Mouse (Mus musculus) limb, embryonic 15.5 days (tissue): ENCODE measurements around the gene Gpr157. TPM values are rescaled to one million over a fixed set of nuclear protein-coding genes. Genes with fewer than 3 reads are reported as not detected.

Experiments
- microRNA counts: library from miRNA; unstranded; fragments of <30 nt; microRNA quantifications from one replicate; lab custom pipeline; 2016
- microRNA-seq: library from miRNA; unstranded; fragments of <30 nt; microRNA quantifications from one replicate; pipeline ENCODE4, GENCODE M21; 2016
- polyA plus RNA-seq: library from polyadenylated mRNA; unstranded; fragments of >200 nt; fragmentation: Nextera tagmentation; extraction: Ambion mirVana; gene quantifications from 2 replicates; pipeline ENCODE4 v1.2.1, GENCODE M21; 2015

The Gpr157 gene
- polyA plus RNA-seq, 1 experiment from 2014 or later = 1.4 TPM

MicroRNAs within 50 kb of the gene (microRNA counts, 519-probe panel; counts per million panel counts)
- 2,472 counts per million, percentile 50 among the panel's probes with 10 or more counts for microRNA mmu-miR-34a (lab: Ali Mortazavi, UCI)

Small RNA genes within 50 kb of the gene (microRNA-seq; reads per million reads assigned to microRNA genes)
- 420 reads per million, percentile 66 among the genes with 10 or more reads in this experiment for gene Mir34a

Other genes with a start within 250 kb of the Gpr157 start
- gene Spsb1, start 132.3 kb upstream of the Gpr157 start, polyA plus RNA-seq = 24.6 and 27.1 TPM in 2 replicates
- 13.1 and 13.4 TPM in 2 replicates for gene H6pd, start 78.3 kb upstream of the Gpr157 start, polyA plus RNA-seq
- gene Slc2a5, start 31.9 kb downstream of the Gpr157 start, polyA plus RNA-seq = 2.0 and 2.3 TPM in 2 replicates
- not detected in 2 replicates for gene Slc2a7, start 61.6 kb downstream of the Gpr157 start, polyA plus RNA-seq
- gene Car6, start 114.0 kb downstream of the Gpr157 start, polyA plus RNA-seq = 0.20 and 0.50 TPM in 2 replicates
- 1,599 and 1,772 TPM in 2 replicates for gene Eno1, start 149.4 kb downstream of the Gpr157 start, polyA plus RNA-seq
- gene Rere, start 194.3 kb downstream of the Gpr157 start, polyA plus RNA-seq = 18.4 and 19.7 TPM in 2 replicates